13 mouse cellular contexts compared by ENCODE assay signal in the genomic region with DNA sequence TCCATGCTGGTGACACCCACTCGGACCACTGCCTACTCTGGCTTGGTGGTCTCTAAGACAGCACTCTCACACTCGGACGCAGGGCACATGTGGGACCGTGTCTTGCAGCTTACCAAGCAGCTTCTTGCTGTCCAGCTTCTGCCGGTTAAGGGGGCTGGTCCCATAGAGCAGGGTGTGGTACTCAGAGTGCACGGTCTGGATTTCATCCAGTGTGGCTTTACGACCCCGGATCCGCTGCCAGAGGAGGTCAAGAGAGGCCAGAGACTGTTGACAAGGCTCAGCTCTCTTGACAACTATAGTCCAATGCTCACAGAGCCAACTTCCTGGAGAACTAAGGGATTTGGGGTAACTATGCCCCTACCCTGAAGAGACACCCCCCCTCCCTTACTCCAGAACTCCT.
"Had no signal": no experiment of that assay in that cellular context is flagged by ENCODE, and none has a peak within 500 bp of the region (broad histone marks: within the 10 kb centered on the region; RNA-seq: fewer than 3 reads in every experiment).

No protein-coding gene starts in this region.

- H3K9ac ChIP-seq: limb, embryonic 12.5 days; liver, embryonic 14.5 days; stomach, embryonic 15.5 days had no signal

- H3K4me3 ChIP-seq: limb, embryonic 12.5 days; megakaryocyte, embryonic 14.5 days; stomach, embryonic 15.5 days had no signal

- H3K27ac ChIP-seq: limb, embryonic 12.5 days; liver, embryonic 14.5 days; stomach, embryonic 15.5 days had no signal

- H3K9me3 ChIP-seq: limb, embryonic 12.5 days; megakaryocyte, embryonic 14.5 days; stomach, embryonic 15.5 days had no signal

- H3K27me3 ChIP-seq: limb, embryonic 12.5 days; megakaryocyte, embryonic 14.5 days; stomach, embryonic 15.5 days had no signal

- H3K4me1 ChIP-seq: stomach, embryonic 15.5 days had no signal

- H3K4me2 ChIP-seq: limb, embryonic 12.5 days; midbrain, embryonic 11.5 days; stomach, embryonic 15.5 days had no signal

- ATAC-seq: intestine, embryonic 16.5 days; midbrain, embryonic 16.5 days had no signal

- DNase-seq: kidney, adult 9 months; layer of hippocampus, adult 9-11 months; layer of hippocampus, postnatal 36 days; lung, adult 18-20 months; right cerebral cortex, postnatal 14 days; thymus, postnatal 14 days had no signal
